24 mouse cellular contexts compared by ENCODE assay signal in the genomic region with DNA sequence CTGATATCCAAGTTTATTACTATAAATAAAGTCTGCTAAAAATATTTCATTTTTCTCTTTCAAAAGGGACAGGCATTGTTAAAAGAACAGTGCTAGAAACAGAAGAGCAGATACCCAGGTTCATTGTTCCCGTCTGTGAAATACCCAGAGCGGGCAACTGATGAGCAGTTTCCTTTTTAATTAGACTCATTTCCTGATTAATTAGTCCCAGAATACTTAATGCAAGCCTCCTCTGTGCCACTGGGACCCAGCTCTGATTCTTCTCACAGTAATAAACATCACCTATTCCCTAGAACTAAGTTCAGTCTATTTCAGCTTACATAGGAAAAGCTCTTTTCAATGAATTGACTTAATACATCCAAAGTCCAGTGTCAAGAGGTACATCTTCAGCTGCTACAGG.
A peak's percentile ranks its signal among the peaks of the same experiment; 100 is the strongest.
DNase-seq lines count a peak whose midpoint lies in the region; ATAC-seq and TF ChIP-seq lines count a peak whose summit lies in the region.
"Had no signal": no experiment of that assay in that cellular context is flagged by ENCODE, and none has a peak within 500 bp of the region (broad histone marks: within the 10 kb centered on the region; RNA-seq: fewer than 3 reads in every experiment).

No protein-coding gene starts in this region.

- no peak for DNase-seq in hindbrain, embryonic 10.5 days (ENCODE audit: low spot score)
- peak; percentile 31 for DNase-seq in liver, adult 2 months (ENCODE audit: extremely low read depth, low read depth, low spot score)
- DNase-seq in liver, postnatal 0 days, result no peak
- DNase-seq in brain, embryonic 14.5 days (ENCODE audit: low read depth), result peak; percentile 47
- DNase-seq: adrenal gland, adult 2 months; adrenal gland, postnatal 14 days; B cell, adult 2 months; cerebellum, adult 18-20 months; cerebellum, adult 9-10 months; cerebellum, postnatal 14 days; gastrocnemius, postnatal 25 days; heart, adult 18-20 months; heart, postnatal 10 days; heart, postnatal 36 days had no signal

- no peak overlapping the region for H3K4me2 ChIP-seq in hindbrain, embryonic 13.5 days
- no peak overlapping the region for H3K4me2 ChIP-seq in liver, postnatal 0 days (ENCODE audit: low read depth, low read length)
- H3K4me2 ChIP-seq in neural tube, embryonic 13.5 days, result no peak overlapping the region
- H3K4me2 ChIP-seq in neural tube, embryonic 15.5 days, result no peak overlapping the region
- H3K4me2 ChIP-seq: forebrain, embryonic 15.5 days; heart, embryonic 12.5 days; heart, embryonic 15.5 days; hindbrain, embryonic 15.5 days; intestine, embryonic 15.5 days had no signal

- H3K9ac ChIP-seq in hindbrain, embryonic 13.5 days, result no peak overlapping the region
- H3K9ac ChIP-seq in liver, adult 2 months (ENCODE audit: low read depth, low read length), result no peak overlapping the region
- no peak overlapping the region for H3K9ac ChIP-seq in liver, postnatal 0 days (replicated peaks)
- H3K9ac ChIP-seq in neural tube, embryonic 13.5 days, result no peak overlapping the region
- no peak overlapping the region for H3K9ac ChIP-seq in neural tube, embryonic 15.5 days (replicated peaks)
- H3K9ac ChIP-seq: forebrain, embryonic 15.5 days; heart, embryonic 12.5 days; heart, embryonic 15.5 days; hindbrain, embryonic 15.5 days; intestine, embryonic 15.5 days had no signal

- TF ChIP-seq EP300 in liver, postnatal 0 days (IDR thresholded peaks at IDR 0.05; ENCODE audit: low read depth), result no peak

- WGBS in hindbrain, embryonic 13.5 days, result 67% methylated on average over 2 of the region's 2 CpGs
- 86% methylated on average over 2 of the region's 2 CpGs for WGBS in hindbrain, embryonic 10.5 days
- 78% methylated on average over 2 of the region's 2 CpGs for WGBS in liver, adult 2 months
- WGBS in liver, postnatal 0 days (ENCODE audit: insufficient replicate concordance), result 76% methylated on average over 2 of the region's 2 CpGs
- 43% methylated on average over 2 of the region's 2 CpGs for WGBS in neural tube, embryonic 13.5 days
- WGBS in neural tube, embryonic 15.5 days, result 32% methylated on average over 2 of the region's 2 CpGs

- ATAC-seq in hindbrain, embryonic 13.5 days (ENCODE audit: low FRiP score), result peak; percentile 32; the same call in 1 of the 2 replicates
- no peak for ATAC-seq in liver, postnatal 0 days
- ATAC-seq in neural tube, embryonic 13.5 days (ENCODE audit: low read depth), result peak; percentile 69
- no peak for ATAC-seq in neural tube, embryonic 15.5 days (ENCODE audit: low FRiP score)
- ATAC-seq: forebrain, embryonic 15.5 days; intestine, embryonic 15.5 days had no signal

- no peaks in the 10 kb centered on the region for H3K27me3 ChIP-seq in hindbrain, embryonic 13.5 days
- H3K27me3 ChIP-seq in hindbrain, embryonic 10.5 days (ENCODE audit: insufficient read depth, poor library complexity, severe bottlenecking), result no peaks in the 10 kb centered on the region
- no peaks in the 10 kb centered on the region for H3K27me3 ChIP-seq in liver, adult 2 months (ENCODE audit: control insufficient read depth, insufficient read depth, low read length)
- no peaks in the 10 kb centered on the region for H3K27me3 ChIP-seq in liver, postnatal 0 days (ENCODE audit: insufficient read depth, low read length)
- H3K27me3 ChIP-seq in neural tube, embryonic 13.5 days, result no peaks in the 10 kb centered on the region
- H3K27me3 ChIP-seq in neural tube, embryonic 15.5 days (replicated peaks), result no peaks in the 10 kb centered on the region
- H3K27me3 ChIP-seq: CH12.LX; forebrain, embryonic 15.5 days; heart, embryonic 12.5 days; heart, embryonic 15.5 days; hindbrain, embryonic 15.5 days; intestine, embryonic 15.5 days had no signal

- H3K9me3 ChIP-seq in hindbrain, embryonic 13.5 days, result no peaks in the 10 kb centered on the region
- no peaks in the 10 kb centered on the region for H3K9me3 ChIP-seq in hindbrain, embryonic 10.5 days
- no peaks in the 10 kb centered on the region for H3K9me3 ChIP-seq in liver, postnatal 0 days (ENCODE audit: low read length)
- no peaks in the 10 kb centered on the region for H3K9me3 ChIP-seq in neural tube, embryonic 13.5 days
- no peaks in the 10 kb centered on the region for H3K9me3 ChIP-seq in neural tube, embryonic 15.5 days (replicated peaks)
- H3K9me3 ChIP-seq: forebrain, embryonic 15.5 days; G1E; heart, embryonic 12.5 days; heart, embryonic 15.5 days; hindbrain, embryonic 15.5 days; intestine, embryonic 15.5 days had no signal

- no peak overlapping the region for H3K27ac ChIP-seq in hindbrain, embryonic 13.5 days
- no peak overlapping the region for H3K27ac ChIP-seq in hindbrain, embryonic 10.5 days
- H3K27ac ChIP-seq in liver, adult 2 months (replicated peaks; ENCODE audit: insufficient read depth, low read depth, low read length), result no peak overlapping the region
- H3K27ac ChIP-seq in liver, postnatal 0 days (ENCODE audit: low read depth), result no peak overlapping the region
- H3K27ac ChIP-seq in neural tube, embryonic 13.5 days (replicated peaks), result no peak overlapping the region
- no peak overlapping the region for H3K27ac ChIP-seq in neural tube, embryonic 15.5 days (replicated peaks)
- H3K27ac ChIP-seq: forebrain, embryonic 15.5 days; heart, embryonic 15.5 days; hindbrain, embryonic 15.5 days; intestine, embryonic 15.5 days had no signal

- no peaks in the 10 kb centered on the region; the same call in 1 of the 2 replicates for H3K79me2 ChIP-seq in liver, adult 2 months (ENCODE audit: control insufficient read depth, insufficient read depth, low read length)

- H3K4me1 ChIP-seq in hindbrain, embryonic 13.5 days (replicated peaks), result no peaks in the 10 kb centered on the region
- no peaks in the 10 kb centered on the region for H3K4me1 ChIP-seq in hindbrain, embryonic 10.5 days (replicated peaks)
- H3K4me1 ChIP-seq in liver, adult 2 months (ENCODE audit: control insufficient read depth, insufficient read depth, low read length), result peaks cover 3% of the 10 kb centered on the region; the same call in 1 of the 2 replicates
- H3K4me1 ChIP-seq in liver, postnatal 0 days (ENCODE audit: insufficient read depth), result no peaks in the 10 kb centered on the region
- no peaks in the 10 kb centered on the region for H3K4me1 ChIP-seq in neural tube, embryonic 13.5 days (replicated peaks)
- H3K4me1 ChIP-seq in neural tube, embryonic 15.5 days, result no peaks in the 10 kb centered on the region
- H3K4me1 ChIP-seq: forebrain, embryonic 15.5 days; heart, embryonic 12.5 days; heart, embryonic 15.5 days; hindbrain, embryonic 15.5 days; intestine, embryonic 15.5 days had no signal

- TF ChIP-seq CTCF in liver, adult 2 months (IDR thresholded peaks at IDR 0.05; ENCODE audit: low read depth, low read length), result no peak
- TF ChIP-seq CTCF in liver, postnatal 0 days (IDR thresholded peaks at IDR 0.05; ENCODE audit: low read depth), result no peak
- no peak for TF ChIP-seq CTCF in brain, embryonic 14.5 days (IDR thresholded peaks at IDR 0.05; ENCODE audit: borderline replicate concordance, extremely low read depth, insufficient read depth, insufficient read length)

- TF ChIP-seq POLR2A in liver, adult 2 months (IDR thresholded peaks at IDR 0.05; ENCODE audit: extremely low read depth, insufficient read depth, low read length), result no peak
- TF ChIP-seq POLR2A in brain, embryonic 14.5 days (IDR thresholded peaks at IDR 0.05; ENCODE audit: borderline replicate concordance, extremely low read depth, insufficient read depth, insufficient read length, poor library complexity, severe bottlenecking), result no peak

- no peaks in the 10 kb centered on the region for H3K36me3 ChIP-seq in hindbrain, embryonic 13.5 days
- H3K36me3 ChIP-seq in hindbrain, embryonic 10.5 days, result no peaks in the 10 kb centered on the region
- H3K36me3 ChIP-seq in liver, adult 2 months (ENCODE audit: control insufficient read depth, insufficient read depth, low read length), result no peaks in the 10 kb centered on the region
- H3K36me3 ChIP-seq in liver, postnatal 0 days (replicated peaks; ENCODE audit: insufficient read depth, low read length), result no peaks in the 10 kb centered on the region
- H3K36me3 ChIP-seq in neural tube, embryonic 13.5 days, result no peaks in the 10 kb centered on the region
- H3K36me3 ChIP-seq in neural tube, embryonic 15.5 days, result no peaks in the 10 kb centered on the region
- H3K36me3 ChIP-seq: forebrain, embryonic 15.5 days; heart, embryonic 12.5 days; heart, embryonic 15.5 days; hindbrain, embryonic 15.5 days; intestine, embryonic 15.5 days had no signal

- no peak overlapping the region for H3K4me3 ChIP-seq in hindbrain, embryonic 13.5 days
- no peak overlapping the region for H3K4me3 ChIP-seq in hindbrain, embryonic 10.5 days
- H3K4me3 ChIP-seq in liver, adult 2 months (ENCODE audit: insufficient read depth, low read depth, low read length), result no peak overlapping the region
- no peak overlapping the region for H3K4me3 ChIP-seq in liver, postnatal 0 days (ENCODE audit: low read depth, low read length)
- no peak overlapping the region for H3K4me3 ChIP-seq in neural tube, embryonic 13.5 days
- H3K4me3 ChIP-seq in neural tube, embryonic 15.5 days (replicated peaks), result no peak overlapping the region
- H3K4me3 ChIP-seq: forebrain, embryonic 15.5 days; heart, embryonic 12.5 days; heart, embryonic 15.5 days; hindbrain, embryonic 15.5 days; intestine, embryonic 15.5 days had no signal

Comparison
In these comparisons a context has a peak if more than half of its experiments do, and no peak if none do; other contexts are left out.
1. ATAC-seq: peak in hindbrain, embryonic 13.5 days (single experiment) and neural tube, embryonic 13.5 days (single experiment); none in liver, postnatal 0 days (single experiment) and neural tube, embryonic 15.5 days (single experiment).
2. DNase-seq: peak in liver, adult 2 months (single experiment) and brain, embryonic 14.5 days (single experiment); none in hindbrain, embryonic 10.5 days (single experiment) and liver, postnatal 0 days (single experiment).